Mouse (Mus musculus) CH12.LX (cell line): ENCODE measurements around the gene Rpa2. TPM values are rescaled to one million over a fixed set of nuclear protein-coding genes. Genes with fewer than 3 reads are reported as not detected.
A peak's percentile ranks its signal among the peaks of the same experiment; 100 is the strongest.

Source experiments
- DNase-seq: peaks from one replicate; pipeline ENCODE4 v3.0.0-alpha.2; 2013; ENCODE audit errors: extremely low read depth
- H3K27ac ChIP-seq: 2 replicates; pipeline ENCODE4 v1.5.1; 2012; ENCODE audit warnings: low read depth, mild to moderate bottlenecking, control low read depth, moderate library complexity; ENCODE audit not compliant: insufficient read depth
- H3K27me3 ChIP-seq: replicated peaks from 2 replicates; pipeline ENCODE3; 2012; ENCODE audit warnings: inconsistent platforms
- H3K36me3 ChIP-seq, 2 experiments: replicated peaks in 1 of 2; 2 replicates each; pipeline versions ENCODE3 to v1.6.1; 2012; ENCODE audit warnings: inconsistent platforms in 1 of 2, low read length in 1 of 2, mild to moderate bottlenecking in 1 of 2, mixed read lengths in 1 of 2, moderate library complexity in 1 of 2; ENCODE audit not compliant: control insufficient read depth in 1 of 2, insufficient read depth in 1 of 2
- H3K4me1 ChIP-seq, 2 experiments: 2 replicates each; pipeline ENCODE4 v1.6.1; 2012; ENCODE audit warnings: inconsistent platforms in 1 of 2, moderate library complexity in 1 of 2; ENCODE audit not compliant: insufficient read depth in 2 of 2, control insufficient read depth in 1 of 2
- H3K4me2 ChIP-seq: 2 replicates; pipeline ENCODE4 v1.6.1; 2012; ENCODE audit warnings: low read depth, mild to moderate bottlenecking, control low read depth; ENCODE audit not compliant: poor library complexity, insufficient read depth, severe bottlenecking
- H3K4me3 ChIP-seq, 3 experiments: fragments of 150-350 bp in 1 of 3; sonication (generic) in 1 of 3; replicated peaks in 1 of 3; 2 replicates each; pipeline versions ENCODE3 to v1.5.1; 2011 to 2012; ENCODE audit warnings: low read depth in 2 of 3, low read length in 2 of 3, mild to moderate bottlenecking in 2 of 3, moderate library complexity in 2 of 3, control low read depth in 1 of 3, improper control_type of control experiment in 1 of 3, inconsistent platforms in 1 of 3, mixed read lengths in 1 of 3; ENCODE audit not compliant: poor library complexity in 1 of 3
- H3K79me2 ChIP-seq: replicated peaks from 2 replicates; pipeline ENCODE4 v1.6.1; 2012; ENCODE audit warnings: mild to moderate bottlenecking, moderate library complexity; ENCODE audit not compliant: control insufficient read depth, poor library complexity, insufficient read depth, severe bottlenecking; ENCODE audit errors: extremely low read depth
- H3K9ac ChIP-seq: 2 replicates; pipeline ENCODE4 v1.6.1; 2012; ENCODE audit warnings: low read depth, mild to moderate bottlenecking, control low read depth, moderate library complexity; ENCODE audit not compliant: insufficient read depth
- H3K9me3 ChIP-seq: replicated peaks from 2 replicates; pipeline ENCODE3; 2012; ENCODE audit warnings: low read length, inconsistent platforms, mixed read lengths
- BHLHE40 ChIP-seq: IDR thresholded peaks from 2 replicates; pipeline ENCODE4 v1.6.1; 2011; ENCODE audit warnings: mild to moderate bottlenecking, low read depth, low read length, improper control_type of control experiment
- CHD1 ChIP-seq: IDR thresholded peaks from 2 replicates; pipeline ENCODE4 v1.6.1; 2012; ENCODE audit warnings: low read depth, low read length, improper control_type of control experiment, inconsistent platforms
- CTCF ChIP-seq, 2 experiments: IDR thresholded peaks in 1 of 2; conservative IDR thresholded peaks in 1 of 2; 2 replicates each; pipeline ENCODE4 v1.5.1; 2011 to 2012; ENCODE audit warnings: low read depth in 2 of 2, low read length in 2 of 2, improper control_type of control experiment in 1 of 2, inconsistent platforms in 1 of 2, mild to moderate bottlenecking in 1 of 2, moderate library complexity in 1 of 2
- ELF1 ChIP-seq: IDR thresholded peaks from 2 replicates; pipeline ENCODE4 v1.6.1; 2014; ENCODE audit warnings: low read depth, mild to moderate bottlenecking, inconsistent platforms, low read length, improper control_type of control experiment
- EP300 ChIP-seq: IDR thresholded peaks from 2 replicates; pipeline ENCODE4 v1.6.1; 2011; ENCODE audit warnings: low read length, improper control_type of control experiment
- ETS1 ChIP-seq: conservative IDR thresholded peaks from 2 replicates; pipeline ENCODE4 v1.6.1; 2012; ENCODE audit warnings: low read depth, mild to moderate bottlenecking, inconsistent platforms, low read length, improper control_type of control experiment, moderate library complexity
- HCFC1 ChIP-seq: IDR thresholded peaks from 2 replicates; pipeline ENCODE4 v1.6.1; 2012; ENCODE audit warnings: low read depth, mild to moderate bottlenecking, inconsistent platforms, low read length, improper control_type of control experiment
- IRF4 ChIP-seq: IDR thresholded peaks from 2 replicates; pipeline ENCODE4 v1.6.1; 2014; ENCODE audit warnings: low read depth, mild to moderate bottlenecking, inconsistent platforms, low read length, improper control_type of control experiment
- JUN ChIP-seq: IDR thresholded peaks from 2 replicates; pipeline ENCODE4 v1.6.1; 2011; ENCODE audit warnings: low read depth, mild to moderate bottlenecking, low read length, improper control_type of control experiment, moderate library complexity; ENCODE audit not compliant: insufficient read depth
- KAT2A ChIP-seq: IDR thresholded peaks from 2 replicates; pipeline ENCODE4 v1.6.1; 2012; ENCODE audit warnings: low read length, improper control_type of control experiment, inconsistent platforms; ENCODE audit not compliant: insufficient replicate concordance
- MAFK ChIP-seq: IDR thresholded peaks from 2 replicates; pipeline ENCODE4 v1.6.1; 2011; ENCODE audit warnings: low read length, improper control_type of control experiment; ENCODE audit not compliant: insufficient replicate concordance
- MAX ChIP-seq: IDR thresholded peaks from 2 replicates; pipeline ENCODE4 v1.6.1; 2011; ENCODE audit warnings: low read length, improper control_type of control experiment
- MAZ ChIP-seq: IDR thresholded peaks from 2 replicates; pipeline ENCODE4 v1.6.1; 2012; ENCODE audit warnings: low read depth, mild to moderate bottlenecking, inconsistent platforms, low read length, improper control_type of control experiment, moderate library complexity
- MEF2A ChIP-seq: IDR thresholded peaks from 2 replicates; pipeline ENCODE4 v1.6.1; 2014; ENCODE audit warnings: low read depth, mild to moderate bottlenecking, inconsistent platforms, low read length, improper control_type of control experiment, borderline replicate concordance
- MXI1 ChIP-seq: IDR thresholded peaks from 2 replicates; pipeline ENCODE4 v1.6.1; 2011; ENCODE audit warnings: mild to moderate bottlenecking, low read depth, low read length, improper control_type of control experiment
- MYC ChIP-seq: IDR thresholded peaks from 2 replicates; pipeline ENCODE4 v1.6.1; 2011; ENCODE audit warnings: low read depth, mild to moderate bottlenecking, improper control_type of control experiment, low read length
- NELFE ChIP-seq: IDR thresholded peaks from 2 replicates; pipeline ENCODE4 v1.6.1; 2011; ENCODE audit warnings: low read depth, low read length, improper control_type of control experiment
- NRF1 ChIP-seq: IDR thresholded peaks from 2 replicates; pipeline ENCODE4 v1.6.1; 2014; ENCODE audit warnings: low read depth, mild to moderate bottlenecking, inconsistent platforms, low read length, improper control_type of control experiment, moderate library complexity
- PAX5 ChIP-seq: IDR thresholded peaks from 2 replicates; pipeline ENCODE4 v1.6.1; 2012; ENCODE audit warnings: low read length, inconsistent platforms, mixed read lengths
- POLR2AphosphoS2 ChIP-seq: IDR thresholded peaks from 2 replicates; pipeline ENCODE4 v1.6.1; 2011; ENCODE audit warnings: low read depth, low read length, improper control_type of control experiment
- RAD21 ChIP-seq: IDR thresholded peaks from 2 replicates; pipeline ENCODE4 v1.6.1; 2011; ENCODE audit warnings: low read depth, mild to moderate bottlenecking, low read length, improper control_type of control experiment, moderate library complexity
- RCOR1 ChIP-seq: conservative IDR thresholded peaks from 2 replicates; pipeline ENCODE4 v1.6.1; 2012; ENCODE audit warnings: low read depth, mild to moderate bottlenecking, inconsistent platforms, low read length, improper control_type of control experiment
- SIN3A ChIP-seq: IDR thresholded peaks from 2 replicates; pipeline ENCODE4 v1.6.1; 2012; ENCODE audit warnings: low read length, improper control_type of control experiment, inconsistent platforms
- SMC3 ChIP-seq: IDR thresholded peaks from 2 replicates; pipeline ENCODE4 v1.6.1; 2011; ENCODE audit warnings: low read depth, low read length, improper control_type of control experiment
- TBP ChIP-seq: conservative IDR thresholded peaks from 2 replicates; pipeline ENCODE4 v1.6.1; 2011; ENCODE audit warnings: low read depth, low read length, improper control_type of control experiment
- TCF12 ChIP-seq: IDR thresholded peaks from 2 replicates; pipeline ENCODE4 v1.6.1; 2014; ENCODE audit warnings: low read depth, mild to moderate bottlenecking, inconsistent platforms, low read length, improper control_type of control experiment
- USF2 ChIP-seq: conservative IDR thresholded peaks from 2 replicates; pipeline ENCODE4 v1.6.1; 2011; ENCODE audit warnings: low read depth, low read length, improper control_type of control experiment
- ZC3H11A ChIP-seq: IDR thresholded peaks from 2 replicates; pipeline ENCODE4 v1.6.1; 2012; ENCODE audit warnings: low read depth, mild to moderate bottlenecking, inconsistent platforms, low read length, improper control_type of control experiment
- ZMIZ1 ChIP-seq: IDR thresholded peaks from 2 replicates; pipeline ENCODE4 v1.6.1; 2012; ENCODE audit warnings: low read depth, mild to moderate bottlenecking, inconsistent platforms, low read length, improper control_type of control experiment
- ZNF384 ChIP-seq: IDR thresholded peaks from 2 replicates; pipeline ENCODE4 v1.6.1; 2012; ENCODE audit warnings: low read depth, low read length, improper control_type of control experiment, inconsistent platforms
- dilution Hi-C: fragments of 300-500 bp; cut with MboI; formaldehyde crosslinking; loops from 2 replicates; pipeline ENCODE4 v1.14.3; 2020; ENCODE audit warnings: low sequenced_read_pairs; ENCODE audit not compliant: extremely low pct_unique_long_range_greater_than_20kb, extremely low pct_ligation_motif_present
- in situ Hi-C: fragments of 300-500 bp; cut with MboI; formaldehyde crosslinking; loops from 3 replicates; pipeline ENCODE4 v1.14.3; 2019; ENCODE audit warnings: low sequenced_read_pairs, low pct_ligation_motif_present, low pct_unique_long_range_greater_than_20kb, mixed read lengths
- polyA plus RNA-seq: library from polyadenylated mRNA; unstranded; fragments of >175 nt; gene quantifications from 2 replicates; pipeline ENCODE4 v1.2.1, GENCODE M21; 2012; ENCODE audit warnings: low read depth; ENCODE audit not compliant: insufficient read length
- total RNA-seq, 2 experiments: library from RNA; depleted of rRNA; stranded (reverse); fragments of 300-350 nt in 1 of 2; fragments of >200 nt in 1 of 2; gene quantifications; 2 replicates each; pipeline ENCODE4 v1.2.3; 2012 to 2014

Rpa2 gene
- total and polyA plus RNA-seq, 3 experiments: 80.2 to 142 (median 97.9) TPM

DNA sequence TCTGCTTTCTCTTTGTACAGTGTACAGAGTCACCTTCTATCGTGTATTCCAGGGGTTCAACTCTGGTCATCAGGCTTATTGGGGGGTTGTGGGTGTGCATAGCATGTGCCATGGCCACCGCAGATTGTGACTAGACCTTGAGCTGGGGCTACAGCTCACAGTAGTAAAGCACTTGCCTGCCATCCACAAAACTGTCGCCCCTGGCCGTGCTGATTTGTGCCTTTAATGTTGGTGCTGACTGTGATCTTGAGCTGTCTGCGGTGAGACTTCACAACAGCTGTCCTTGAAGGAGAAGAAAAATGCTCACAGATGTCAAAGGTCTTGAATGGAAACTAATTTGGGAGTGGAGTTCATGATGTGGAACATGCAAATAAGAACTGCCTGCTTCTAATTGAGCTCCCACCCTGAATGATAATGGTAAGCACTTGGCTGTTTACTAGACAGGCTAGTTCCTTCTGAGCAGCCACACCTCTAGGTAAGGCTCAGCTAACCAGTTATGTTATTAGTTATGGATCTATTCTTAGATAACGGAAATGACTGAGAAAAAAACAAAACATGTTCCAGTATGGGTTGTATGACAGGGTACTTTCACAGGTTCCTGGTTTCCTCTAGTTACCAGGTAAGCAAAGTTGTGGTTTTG, 10.6 kb downstream of the Rpa2 start:
- peak overlapping the region in 2 of 3 experiments; percentile 8 to 9 for H3K4me3 ChIP-seq
- H3K4me2 ChIP-seq: peak overlapping the region; percentile 62
- dilution Hi-C loops: no loop called here
- peak; percentile 95 for DNase-seq
- no peaks in the 10 kb centered on the region for H3K9me3 ChIP-seq
- TF ChIP-seq TBP (0 out of 2 replicates have a peak, but pooled peaks have one; percentile 22), ETS1 (peak; percentile 94), MXI1 (peak; percentile 81; the same call in 1 of the 2 replicates), CTCF (conservative IDR thresholded peaks at IDR 0.05 in 1 of 2, IDR thresholded peaks at IDR 0.05 in 1 of 2; ENCODE audit: low read depth in 2 of 2, low read length in 2 of 2) (no peak), ZMIZ1 (peak; percentile 64; the same call in 1 of the 2 replicates), EP300 (peak; percentile 94), MAX (peak; percentile 85), ELF1 (no peak), MAFK (peak; percentile 79), BHLHE40 (peak; percentile 76), RCOR1 (peak; percentile 93), USF2 (no peak), POLR2AphosphoS2 (no peak; the same call in none of the 2 replicates), IRF4 (peak; percentile 86; the same call in 1 of the 2 replicates), NRF1 (no peak), RAD21 (peak; percentile 12), SMC3 (peak; percentile 41), JUN (peak; percentile 80), NELFE (peak; percentile 34; the same call in 1 of the 2 replicates), MAZ (peak; percentile 68; the same call in 1 of the 2 replicates), ZNF384 (peak; percentile 85), CHD1 (peak; percentile 81), PAX5 (no peak), KAT2A (0 out of 2 replicates have a peak, but pooled peaks have one; percentile 62), SIN3A (peak; percentile 97), MEF2A (peak; percentile 98), HCFC1 (peak; percentile 44; the same call in 1 of the 2 replicates), ZC3H11A (no peak), TCF12 (peak; percentile 92), MYC (peak; percentile 91)
- H3K27ac ChIP-seq: peak overlapping the region; percentile 99
- peaks cover 24 to 67% of the 10 kb centered on the region in 2 experiments for H3K4me1 ChIP-seq
- peaks cover 60 to 86% of the 10 kb centered on the region in 2 experiments for H3K36me3 ChIP-seq
- in situ Hi-C loops: loop anchor here (5.0 kb wide), 1 partner anchor 39 kb away; no protein-coding TSS in a partner anchor
- H3K27me3 ChIP-seq: no peaks in the 10 kb centered on the region
- no peaks in the 10 kb centered on the region for H3K79me2 ChIP-seq
- peak overlapping the region; percentile 63 for H3K9ac ChIP-seq
